Mouse (Mus musculus): Measurements from ENCODE around the gene Ebf1.

DNA sequence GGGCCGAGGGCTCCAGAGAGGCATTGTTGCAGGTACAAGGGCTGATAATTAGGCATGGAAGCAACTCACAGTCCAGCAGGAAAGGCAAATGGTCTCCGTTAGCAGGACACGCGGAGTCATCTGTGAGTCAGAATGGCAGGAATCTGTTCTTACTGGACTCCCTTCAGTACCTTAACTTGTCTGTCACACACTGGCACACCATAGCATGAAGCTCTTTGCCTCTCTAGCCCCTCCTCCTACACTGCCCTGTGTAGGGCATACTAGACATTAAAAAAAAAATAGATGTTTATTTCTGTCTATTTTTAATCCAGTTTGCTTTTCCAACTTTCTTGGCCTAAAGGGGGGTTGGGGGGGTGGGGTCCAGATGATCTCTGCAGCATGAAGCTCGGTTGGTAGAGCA lies 168.4 kb downstream of the Ebf1 start:
- no peak for TF ChIP-seq CTCF (IDR thresholded peaks at IDR 0.05; ENCODE audit: low read depth)
- no peak for TF ChIP-seq EP300 (IDR thresholded peaks at IDR 0.05; ENCODE audit: low read depth)
